Mouse (Mus musculus): Measurements from ENCODE around the gene Prkn.

- TF ChIP-seq CTCF (IDR thresholded peaks at IDR 0.05; ENCODE audit: low read depth): no peak
- no peak for TF ChIP-seq EP300 (optimal IDR thresholded peaks at IDR 0.05)
Observed at GRCm38 (mm10) chr17:12063533-12063932, 1223.3 kb downstream of the Prkn start.
